12 mouse cellular contexts compared by ENCODE assay signal in genomic region chr4:97193176-97193575, GRCm38 (mm10). TPM values are rescaled to one million over a fixed set of nuclear protein-coding genes. Genes with fewer than 3 reads are reported as not detected.
DNase-seq lines count a peak whose midpoint lies in the region; ATAC-seq and TF ChIP-seq lines count a peak whose summit lies in the region.
"Had no signal": no experiment of that assay in that cellular context is flagged by ENCODE, and none has a peak within 500 bp of the region (broad histone marks: within the 10 kb centered on the region; RNA-seq: fewer than 3 reads in every experiment).

No protein-coding gene starts in this region.

- H3K27ac ChIP-seq in layer of hippocampus, adult 2 months = 0 out of 2 replicates have a peak overlapping the region, but pooled peaks have one; percentile 7
- no peak overlapping the region for H3K27ac ChIP-seq in midbrain, postnatal 0 days (ENCODE audit: low read depth, low read length)
- no peak overlapping the region for H3K27ac ChIP-seq in heart, embryonic 10.5 days

- H3K4me2 ChIP-seq in midbrain, postnatal 0 days (ENCODE audit: low read depth, low read length, poor library complexity, severe bottlenecking) = no peak overlapping the region

- no peak for TF ChIP-seq POLR2A in lung, adult 2 months (IDR thresholded peaks at IDR 0.05; ENCODE audit: borderline replicate concordance, extremely low read depth, low read depth, low read length)

- H3K4me3 ChIP-seq in lung, adult 2 months (replicated peaks; ENCODE audit: extremely low read depth, low read depth, low read length) = no peak overlapping the region
- H3K4me3 ChIP-seq in layer of hippocampus, adult 2 months = no peak overlapping the region
- H3K4me3 ChIP-seq in midbrain, postnatal 0 days (ENCODE audit: low read depth, low read length) = no peak overlapping the region
- H3K4me3 ChIP-seq in heart, embryonic 10.5 days = no peak overlapping the region
- H3K4me3 ChIP-seq: myocyte had no signal

- no peaks in the 10 kb centered on the region for H3K36me3 ChIP-seq in midbrain, postnatal 0 days (ENCODE audit: insufficient read depth, low read length)
- H3K36me3 ChIP-seq in heart, embryonic 10.5 days = no peaks in the 10 kb centered on the region

- ATAC-seq in midbrain, postnatal 0 days (ENCODE audit: low FRiP score) = no peak
- ATAC-seq: Patski had no signal

- H3K9me3 ChIP-seq in midbrain, postnatal 0 days (ENCODE audit: low read length) = no peaks in the 10 kb centered on the region
- no peaks in the 10 kb centered on the region for H3K9me3 ChIP-seq in heart, embryonic 10.5 days

- DNase-seq in lung, adult 18-20 months = peak; percentile 15 to 40
- no peak for DNase-seq in lung, adult 2 months
- DNase-seq in fibroblast of lung, adult 2 months (ENCODE audit: low read depth) = peak; percentile 57
- peak; percentile 15 to 26 for DNase-seq in layer of hippocampus, adult 2 months (ENCODE audit: low spot score in 2 of 2)
- peak; percentile 65 for DNase-seq in midbrain, postnatal 0 days (ENCODE audit: low spot score)
- no peak for DNase-seq in testis, postnatal 14 days (ENCODE audit: low spot score)
- no peak for DNase-seq in heart, embryonic 10.5 days (ENCODE audit: low spot score)
- DNase-seq in adipocyte (ENCODE audit: low spot score) = no peak
- DNase-seq: thymus, adult 18-20 months had no signal

- WGBS in lung, adult 2 months = 50% methylated on average over 4 of the region's 4 CpGs
- 26% methylated on average over 4 of the region's 4 CpGs for WGBS in midbrain, postnatal 0 days
- 70% methylated on average over 4 of the region's 4 CpGs for WGBS in heart, embryonic 10.5 days

- H3K27me3 ChIP-seq in midbrain, postnatal 0 days (ENCODE audit: insufficient read depth, low read length) = no peaks in the 10 kb centered on the region
- H3K27me3 ChIP-seq in heart, embryonic 10.5 days (ENCODE audit: insufficient read depth, poor library complexity, severe bottlenecking) = no peaks in the 10 kb centered on the region
- H3K27me3 ChIP-seq: Patski had no signal

- H3K9ac ChIP-seq in midbrain, postnatal 0 days (replicated peaks; ENCODE audit: low read length, poor library complexity, severe bottlenecking) = no peak overlapping the region

- no peak for TF ChIP-seq CTCF in lung, adult 2 months (IDR thresholded peaks at IDR 0.05; ENCODE audit: insufficient read depth, low read length)
- no peak for TF ChIP-seq CTCF in layer of hippocampus, adult 2 months (conservative IDR thresholded peaks at IDR 0.05)
- no peak for TF ChIP-seq CTCF in midbrain, postnatal 0 days (IDR thresholded peaks at IDR 0.05)

- H3K4me1 ChIP-seq in lung, adult 2 months (ENCODE audit: control insufficient read depth, insufficient read depth, low read length) = no peaks in the 10 kb centered on the region
- no peaks in the 10 kb centered on the region for H3K4me1 ChIP-seq in midbrain, postnatal 0 days (ENCODE audit: insufficient read depth, low read length)
- H3K4me1 ChIP-seq in heart, embryonic 10.5 days = no peaks in the 10 kb centered on the region

RNA-seq across cellular contexts. Expression of gene Gm10192, which starts 10.2 kb away (rescaled TPM):
- polyA plus RNA-seq in lung, adult 2 months (2012; rRNA removed) = not detected in 2 replicates
- total RNA-seq in layer of hippocampus, adult 2 months (2021) = not detected
- total RNA-seq in midbrain, postnatal 0 days (2014; rRNA removed) = not detected in 2 replicates
- not detected in 2 replicates for polyA plus RNA-seq in midbrain, postnatal 0 days (2015; fragmentation: Nextera tagmentation; extraction: Ambion mirVana)
- polyA plus RNA-seq in heart, embryonic 10.5 days (2016; fragmentation: Nextera tagmentation; extraction: Ambion mirVana) = not detected in 2 replicates
- polyA plus RNA-seq: limb, embryonic 11.5 days; myocyte; Patski had no signal

Comparison
In these comparisons a context has a peak if more than half of its experiments do, and no peak if none do; other contexts are left out.
1. DNase-seq: peak in lung, adult 18-20 months (2 of 2), fibroblast of lung, adult 2 months (single experiment), layer of hippocampus, adult 2 months (2 of 2) and midbrain, postnatal 0 days (single experiment); none in lung, adult 2 months (single experiment), testis, postnatal 14 days (single experiment), heart, embryonic 10.5 days (single experiment) and adipocyte (single experiment).